Mouse (Mus musculus) skeletal muscle tissue, adult 2 months (tissue): ENCODE measurements around the gene Gm21761.
"Not testable (repeated sequence)": the region's sequence is repeated elsewhere in the genome, so short reads cannot be mapped to it uniquely, and the experiment has no call there.

Source experiments
- DNase-seq: peaks from one replicate; pipeline ENCODE4 v3.0.0-alpha.2; 2012; ENCODE audit warnings: low read depth, low spot score

Gm21761 gene

DNA sequence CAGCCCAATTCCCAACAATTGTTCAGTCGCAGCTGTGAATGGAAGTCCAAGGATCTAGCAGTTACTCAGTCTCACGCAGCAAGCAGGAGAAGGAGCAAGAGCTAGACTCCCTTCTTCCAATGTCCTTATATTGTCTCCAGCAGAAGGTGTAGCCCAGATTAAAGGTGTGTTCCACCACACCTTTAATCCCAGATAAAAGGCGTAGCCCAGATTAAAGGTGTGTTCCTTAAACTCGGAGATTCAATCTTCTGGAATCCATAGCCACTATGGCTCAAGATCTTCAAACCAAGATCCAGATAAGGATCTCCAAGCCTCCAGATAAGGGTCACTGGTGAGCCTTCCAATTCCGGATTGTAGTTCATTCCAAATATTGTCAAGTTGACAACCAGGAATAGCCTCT, at the start of gene Gm21761:
TSS of gene Gm21761 (minus strand) at position 101 of the 400 bp plus-strand sequence.
- not testable (repeated sequence) for DNase-seq

DNA sequence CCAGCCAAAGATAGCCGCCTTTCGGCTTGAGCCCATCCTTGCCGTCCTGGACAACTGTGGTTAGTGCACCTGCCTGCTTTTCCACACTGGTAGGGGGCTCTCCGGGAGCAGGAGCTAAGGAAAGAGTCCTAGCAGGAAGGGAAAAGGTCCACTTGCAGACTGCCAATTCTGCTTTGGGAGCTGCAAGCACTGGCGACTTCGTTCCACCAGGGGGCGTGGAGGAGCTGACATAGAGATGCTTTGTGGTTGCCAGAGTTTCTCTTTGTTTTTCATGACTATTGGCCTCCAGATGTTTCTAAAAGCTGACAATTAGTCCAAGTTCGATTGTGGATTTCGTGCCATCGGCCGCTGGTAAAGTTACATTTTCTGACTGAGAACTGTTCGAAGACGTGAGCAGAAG, 40.1 kb upstream of the Gm21761 start:
- not testable (repeated sequence) for DNase-seq

DNA sequence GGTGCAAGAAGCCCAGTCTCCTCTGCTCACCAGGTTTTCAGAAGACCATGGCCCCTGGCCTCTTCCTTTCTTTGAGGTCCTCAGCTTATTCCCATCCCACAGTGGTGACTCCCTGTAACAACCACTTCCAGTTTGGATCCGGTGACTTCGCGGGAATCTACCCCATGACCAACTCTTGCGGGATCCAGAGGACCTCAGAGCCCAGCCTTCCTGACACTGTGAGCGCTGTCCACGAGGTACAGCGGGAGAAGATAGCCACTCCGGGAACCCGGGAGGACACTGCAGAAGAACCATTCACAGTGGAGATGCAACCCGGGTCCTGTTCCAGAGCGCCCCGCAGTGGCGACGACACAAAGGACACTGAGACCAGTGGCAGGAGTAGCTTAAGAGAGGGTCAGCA, 39.1 kb upstream of the Gm21761 start:
- DNase-seq: not testable (repeated sequence)

DNA sequence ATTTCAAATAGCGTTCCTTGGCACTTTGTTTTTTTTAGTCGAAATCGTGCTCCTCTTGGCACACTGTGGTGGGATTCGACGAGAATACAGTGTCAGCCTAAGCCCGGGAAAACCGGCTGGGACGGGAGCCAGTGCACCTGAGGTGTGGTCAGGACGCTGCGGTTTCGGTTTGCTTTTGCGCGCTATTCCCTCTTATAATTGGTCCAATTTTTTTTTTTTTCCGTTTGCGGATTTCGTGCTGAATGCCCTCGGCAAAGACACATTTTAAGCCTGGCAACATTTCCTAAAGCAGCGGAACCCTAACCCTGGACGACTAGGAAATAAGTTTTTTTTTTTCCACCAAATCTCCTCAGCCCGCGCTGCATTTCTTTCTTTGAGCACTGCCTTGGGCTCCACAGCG, 36.9 kb upstream of the Gm21761 start:
- DNase-seq: not testable (repeated sequence)

DNA sequence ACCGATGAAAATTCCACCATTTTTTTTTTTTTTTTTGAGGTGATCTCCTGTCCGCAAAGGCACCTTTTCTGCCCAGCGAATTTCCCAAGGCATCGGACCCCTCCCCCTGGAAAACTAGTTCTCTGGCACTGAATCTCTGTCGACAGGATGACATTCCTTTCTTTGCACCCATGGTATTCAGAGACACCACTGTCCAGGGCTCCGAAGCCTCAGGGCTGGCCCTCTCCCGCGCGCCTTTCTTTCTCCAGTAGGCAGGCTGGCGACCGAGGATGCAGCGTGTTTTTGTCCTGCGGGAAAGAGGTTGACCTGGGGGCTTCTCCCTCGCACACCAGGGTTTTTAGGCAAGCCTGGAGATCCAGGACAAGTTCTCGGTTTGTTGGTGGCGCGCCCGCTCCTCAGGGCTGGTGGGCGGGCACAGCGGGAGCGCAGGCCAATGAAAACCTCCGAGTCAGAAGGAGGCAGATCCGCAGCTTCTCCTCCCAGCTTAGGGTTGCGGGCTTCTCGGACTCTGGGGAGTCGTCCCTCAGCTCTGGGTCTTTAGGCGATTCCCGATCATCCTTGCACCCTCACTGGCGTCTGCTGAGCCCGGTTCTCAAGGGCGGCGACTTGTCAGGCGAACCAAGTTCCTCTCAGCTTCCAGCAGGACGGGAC, 36.4 kb upstream of the Gm21761 start:
- DNase-seq: not testable (repeated sequence)

DNA sequence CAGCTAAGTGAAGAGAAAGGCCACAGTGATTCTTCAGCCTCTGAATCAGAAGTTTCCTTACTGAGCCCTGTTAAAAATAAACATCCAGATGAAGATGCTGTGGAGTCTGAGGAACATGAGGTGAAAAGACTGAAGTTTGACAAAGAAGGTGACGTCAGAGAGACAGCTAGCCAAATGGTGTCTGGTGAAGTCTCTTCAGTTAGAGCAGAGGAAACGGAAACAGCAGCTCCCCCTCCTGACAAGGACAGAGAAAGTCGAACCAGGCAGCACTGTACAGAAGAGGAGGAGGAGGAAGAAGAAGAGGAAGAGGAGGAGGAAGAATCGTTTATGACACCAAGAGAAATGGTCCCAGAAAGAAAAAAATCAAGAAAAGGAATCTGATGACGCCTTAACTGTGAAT, 33.8 kb upstream of the Gm21761 start:
- DNase-seq: not testable (repeated sequence)

DNA sequence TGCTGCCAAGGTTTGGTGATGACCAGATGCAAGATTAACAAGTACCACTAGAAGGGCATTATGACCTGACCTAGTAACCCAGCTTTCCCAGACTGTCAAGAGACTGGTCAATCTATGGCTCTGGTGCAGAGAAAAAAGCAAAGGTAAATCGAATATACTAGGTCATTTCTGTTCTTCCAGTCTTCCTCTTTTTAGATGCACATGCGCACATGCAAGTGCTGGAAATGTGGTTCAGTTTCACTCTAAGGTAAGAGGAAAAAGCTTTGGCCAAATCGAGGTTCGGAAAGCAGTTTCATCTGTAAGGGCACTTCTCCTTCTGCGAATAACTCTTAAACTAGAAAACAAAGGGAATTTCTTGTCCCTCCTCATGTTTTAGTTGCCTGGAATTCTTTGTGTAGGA, 26.5 kb upstream of the Gm21761 start:
- not testable (repeated sequence) for DNase-seq

DNA sequence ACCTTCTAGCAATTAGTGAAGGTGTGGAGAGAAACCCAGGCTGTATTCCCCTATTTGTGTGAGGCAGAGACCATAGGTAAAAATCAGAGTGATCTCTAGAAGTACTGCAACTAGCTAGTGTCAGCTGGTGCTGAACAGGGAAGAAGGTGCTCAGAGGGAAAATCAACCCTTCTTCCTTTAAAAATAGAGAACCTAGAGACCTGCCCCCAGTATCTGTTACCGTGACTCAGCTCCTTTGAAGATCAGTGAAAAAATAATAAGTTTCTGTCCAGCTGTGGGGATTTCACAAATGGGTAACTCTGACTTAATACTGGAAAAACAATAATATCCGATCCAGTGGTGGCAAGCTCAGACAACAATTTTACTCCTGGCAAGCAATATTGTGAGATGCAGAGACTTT, 26.0 kb upstream of the Gm21761 start:
- not testable (repeated sequence) for DNase-seq

DNA sequence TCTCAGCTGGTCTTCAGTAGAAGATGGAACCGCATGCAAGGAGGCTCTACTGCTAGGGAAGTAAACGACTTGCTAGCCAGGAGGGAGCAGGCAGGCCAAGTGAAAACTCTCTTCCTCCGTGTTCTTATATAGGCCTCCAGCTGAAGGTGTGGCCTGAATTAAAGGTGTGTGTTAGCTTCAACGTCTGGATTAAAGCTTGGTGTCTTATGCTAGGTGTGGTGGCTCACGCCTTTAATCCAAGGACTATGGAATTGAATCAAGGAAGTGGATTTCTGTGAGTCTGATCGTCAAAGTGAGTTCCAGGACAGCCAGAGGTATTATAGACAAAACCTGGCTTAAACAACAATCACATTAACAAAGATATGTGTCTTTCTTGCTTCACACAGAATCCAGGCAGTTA, 21.6 kb upstream of the Gm21761 start, which contains the start of gene B020031M17Rik:
TSS of gene B020031M17Rik (minus strand) at position 101 of the 400 bp plus-strand sequence.
- DNase-seq: not testable (repeated sequence)

DNA sequence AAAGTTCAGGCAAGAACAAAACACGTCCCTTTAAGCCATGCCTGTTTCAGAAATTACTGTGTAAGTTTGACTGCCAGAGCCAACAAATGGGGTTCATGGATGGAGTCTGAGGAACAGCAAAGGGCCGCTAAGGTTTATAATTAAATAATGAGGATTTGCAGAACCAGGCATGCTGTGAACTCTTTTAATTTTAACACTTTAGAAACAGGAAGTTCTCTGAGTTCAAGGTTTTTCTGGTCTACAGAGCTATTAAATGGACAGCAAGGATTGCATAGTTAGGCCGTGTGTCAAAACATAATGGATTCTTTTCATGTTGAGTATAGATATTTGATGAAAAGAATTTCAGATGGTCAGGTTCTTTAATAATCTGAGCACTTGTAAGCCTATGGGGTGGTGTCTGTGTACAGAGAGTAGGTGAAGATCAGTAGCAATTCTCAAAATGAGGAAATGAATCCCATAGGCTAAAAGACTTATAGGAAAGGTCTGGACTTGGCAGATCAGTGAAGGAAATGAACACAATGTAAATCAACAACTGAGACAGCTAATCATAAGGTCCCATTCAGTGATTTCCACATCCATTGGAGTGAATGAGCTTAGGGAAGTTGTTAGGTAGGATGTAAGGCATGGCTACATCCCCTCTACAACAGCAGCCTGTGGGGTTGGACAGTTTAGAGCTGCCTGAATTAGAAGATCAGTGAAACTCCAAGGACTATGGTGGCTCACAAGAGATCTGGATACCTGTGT, 4.3 kb downstream of the Gm21761 start:
- not testable (repeated sequence) for DNase-seq

DNA sequence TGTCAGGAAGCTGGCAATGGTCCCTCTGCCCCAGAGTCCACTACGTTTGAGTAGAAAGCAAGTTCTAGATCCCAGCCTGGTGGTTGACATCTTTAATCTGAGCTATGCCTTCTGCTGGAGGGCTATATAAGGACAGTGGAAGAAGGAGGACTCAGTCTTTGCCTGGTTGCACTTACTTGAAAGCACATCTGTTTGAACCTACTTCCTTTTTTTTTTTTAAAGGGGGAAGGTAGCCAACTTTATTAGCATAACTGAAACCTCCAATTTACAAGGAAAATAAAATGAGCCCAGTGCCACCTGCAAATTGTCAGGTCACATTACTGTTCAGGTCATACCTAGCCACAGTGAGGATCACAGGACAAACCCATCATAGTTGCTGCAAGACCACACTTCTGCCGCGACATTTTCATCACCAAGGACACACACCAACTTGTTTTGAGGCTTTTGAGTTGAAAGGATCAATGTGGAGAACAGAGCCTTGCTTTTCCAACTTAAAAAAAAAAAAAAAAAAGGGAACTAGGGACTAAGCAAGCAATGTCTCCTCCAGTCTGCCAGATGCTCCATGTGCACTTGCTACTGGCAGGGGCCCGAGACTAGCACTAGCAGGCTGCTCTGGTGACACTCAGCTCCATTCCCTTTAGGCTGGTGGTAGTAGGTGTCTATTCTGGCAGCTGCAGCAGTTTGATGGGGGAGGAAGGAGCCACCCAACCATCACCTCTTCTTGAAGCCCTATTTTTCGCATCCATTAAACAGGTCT, 11.9 kb downstream of the Gm21761 start:
- DNase-seq: not testable (repeated sequence)

DNA sequence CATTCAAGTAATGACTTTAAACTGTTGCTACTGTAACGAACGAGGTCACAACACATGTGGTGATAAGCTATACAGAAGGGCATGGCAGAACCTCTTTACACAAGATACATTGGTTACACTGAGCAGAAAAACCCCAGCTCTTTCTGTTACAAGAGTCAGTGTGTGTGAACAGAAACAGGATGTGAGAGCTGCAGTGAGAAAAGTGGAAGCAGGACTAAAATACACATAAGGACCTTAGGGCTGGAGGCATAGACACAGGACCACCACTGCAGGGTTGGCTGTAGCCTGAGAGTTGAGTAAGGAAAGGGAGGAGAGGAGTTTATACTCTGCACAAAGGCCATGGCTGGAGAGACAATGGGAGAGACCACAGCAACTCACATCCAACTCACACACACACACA, 12.6 kb downstream of the Gm21761 start:
- DNase-seq: not testable (repeated sequence)

DNA sequence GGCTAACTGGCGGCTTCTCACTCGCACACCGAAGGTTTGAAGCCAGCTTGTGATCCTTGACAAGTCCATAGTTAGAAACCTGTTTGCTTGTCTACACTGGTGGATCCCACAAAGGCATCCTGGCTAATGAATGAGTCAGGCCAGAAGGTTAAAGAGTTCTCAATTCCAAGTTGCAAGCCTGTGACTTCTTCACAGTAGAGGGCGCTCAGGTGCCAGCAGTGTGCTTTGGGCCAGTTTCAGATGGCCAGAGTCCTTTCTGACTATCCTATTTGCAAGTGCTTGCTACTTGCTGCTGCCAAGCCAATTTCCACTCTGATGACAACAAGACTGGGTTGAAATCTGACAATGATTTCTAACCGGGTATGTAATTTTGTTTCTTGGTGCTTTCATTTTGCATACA, 30.5 kb downstream of the Gm21761 start:
- not testable (repeated sequence) for DNase-seq

DNA sequence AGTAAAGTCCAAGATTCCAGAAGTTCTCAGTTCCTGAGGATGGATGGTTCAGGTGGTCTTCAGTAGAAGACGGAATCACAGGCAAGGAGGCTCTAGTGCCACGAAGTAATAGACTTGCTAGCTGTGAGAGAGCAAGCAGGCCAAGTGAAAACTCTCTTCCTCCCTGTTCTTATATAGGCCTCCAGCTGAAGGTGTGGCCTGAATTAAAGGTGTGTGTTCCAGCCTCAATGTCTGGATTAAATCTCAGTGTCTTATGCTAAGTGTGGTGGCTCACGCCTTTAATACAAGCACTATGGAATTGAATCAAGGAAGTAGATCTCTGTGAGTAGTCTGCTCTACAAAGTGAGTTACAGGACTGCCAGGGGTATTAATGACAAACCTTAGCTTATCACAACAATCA, 34.4 kb downstream of the Gm21761 start, which contains the start of gene Tcstv1:
TSS of gene Tcstv1 (minus strand) at position 101 of the 400 bp plus-strand sequence.
- not testable (repeated sequence) for DNase-seq

DNA sequence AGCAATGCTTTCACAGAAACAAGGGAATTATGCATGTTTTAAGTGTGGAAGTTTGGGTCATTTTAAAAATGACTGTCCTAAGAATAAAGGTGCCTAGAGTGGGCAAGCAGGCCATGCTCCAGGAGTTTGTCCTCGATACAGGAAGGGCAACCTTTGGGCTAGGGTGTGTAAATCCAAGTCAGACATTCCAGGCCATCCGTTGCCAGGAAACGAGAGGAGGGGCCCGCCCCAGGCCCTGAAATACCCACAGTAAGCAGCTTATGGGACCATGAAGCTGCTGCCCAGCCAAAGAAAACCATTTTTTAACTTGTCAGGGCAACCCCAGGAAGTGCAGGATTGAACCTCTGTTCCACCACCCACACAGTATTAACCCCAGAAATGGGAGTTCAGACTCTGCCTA, 42.2 kb downstream of the Gm21761 start:
- DNase-seq: not testable (repeated sequence)

DNA sequence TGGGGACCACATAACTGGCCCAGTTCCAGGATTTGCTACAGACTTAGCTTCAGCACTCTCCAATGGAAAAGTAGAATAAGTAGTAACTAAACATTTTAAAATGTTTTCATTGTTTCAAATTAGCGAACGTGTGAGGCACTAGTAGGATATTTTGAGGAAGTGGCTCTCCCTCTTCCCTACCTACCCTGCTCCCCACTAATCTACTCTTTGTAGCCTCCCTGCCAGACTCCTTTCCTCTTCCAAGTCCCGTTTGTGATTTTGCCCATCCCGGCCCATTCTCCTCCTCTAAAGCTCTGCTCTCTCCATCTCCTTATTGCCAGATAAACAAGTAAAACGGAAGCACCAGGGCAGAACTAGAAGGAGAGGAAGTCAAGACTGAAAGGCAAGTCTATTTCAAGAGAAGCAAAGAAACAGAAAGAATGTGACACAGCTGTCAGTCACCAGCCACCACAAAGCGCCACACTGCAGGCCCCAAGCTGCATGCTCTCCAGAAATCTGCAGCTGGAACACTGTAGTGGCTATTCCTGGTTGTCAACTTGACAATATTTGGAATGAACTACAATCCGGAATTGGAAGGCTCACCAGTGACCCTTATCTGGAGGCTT, 64.6 kb downstream of the Gm21761 start:
- DNase-seq: not testable (repeated sequence)

DNA sequence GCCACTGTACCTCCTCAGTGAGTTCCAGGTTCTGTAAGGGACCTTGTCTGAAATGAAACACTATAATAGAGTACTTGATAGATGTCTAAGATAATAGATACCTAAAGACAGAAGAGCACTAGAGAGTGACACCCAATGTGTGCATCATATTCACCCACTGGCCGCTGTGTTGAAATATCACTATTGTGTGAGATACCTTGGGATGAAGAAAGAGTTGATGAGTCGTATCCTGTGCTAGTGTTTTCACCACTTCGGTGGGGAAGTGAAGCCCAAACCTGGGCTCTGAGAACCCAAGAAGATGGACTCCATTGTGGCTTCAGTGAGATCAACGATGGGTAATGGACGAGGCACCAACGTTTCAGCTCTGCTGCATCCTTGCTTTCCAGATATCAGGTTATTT, 66.7 kb downstream of the Gm21761 start:
- not testable (repeated sequence) for DNase-seq
